Mouse (Mus musculus) ES-Bruce4 (cell line): ENCODE measurements around the gene Neo1.

ENCODE experiments used
- CTCF ChIP-seq: IDR thresholded peaks from one replicate; pipeline ENCODE4 v1.8.1; 2011; ENCODE audit warnings: low read depth, low read length
- EP300 ChIP-seq: IDR thresholded peaks from 2 replicates; pipeline ENCODE4 v1.6.1; 2011; ENCODE audit warnings: low read depth, low read length; ENCODE audit not compliant: insufficient read depth
- POLR2A ChIP-seq: IDR thresholded peaks from one replicate; pipeline ENCODE4 v1.8.1; 2011; ENCODE audit warnings: low read length; ENCODE audit not compliant: insufficient read depth

DNA sequence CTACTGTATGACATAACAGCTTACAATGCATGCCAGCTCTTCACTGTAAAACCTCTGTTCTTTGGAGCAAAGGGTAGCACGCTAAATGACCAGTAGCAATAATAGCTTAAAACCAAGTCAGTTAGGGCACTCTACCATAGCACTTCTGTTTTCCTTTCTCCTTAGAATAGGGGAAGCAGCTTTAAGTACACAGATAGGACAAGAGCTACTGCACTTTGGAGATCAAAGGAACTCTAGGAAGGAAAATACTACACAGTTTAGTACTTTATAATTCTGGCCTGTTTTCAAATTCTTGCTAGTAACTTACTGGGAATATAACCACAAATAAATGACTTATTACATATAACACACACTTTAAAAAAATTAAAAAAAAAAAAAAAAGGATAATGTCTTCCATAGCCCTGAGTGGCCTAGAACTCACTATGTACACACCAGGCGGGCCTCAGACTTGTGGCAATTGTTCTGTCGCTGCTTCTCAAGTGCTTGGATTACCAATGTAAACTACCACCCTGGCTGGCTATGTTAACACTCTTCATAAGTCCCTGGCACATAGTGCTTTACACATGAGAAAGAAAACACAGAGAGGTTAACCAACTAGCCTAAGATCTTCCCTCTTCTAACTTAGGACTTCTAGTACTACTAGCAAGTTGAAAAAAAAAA is 20.1 kb downstream of the Neo1 start:
- no peak for TF ChIP-seq CTCF
- no peak for TF ChIP-seq POLR2A
- TF ChIP-seq EP300: no peak
